Mouse (Mus musculus): ENCODE data around the gene Gdpd2.

Gene Gdpd2

GRCm38 (mm10) chrX:100729665-100730188 is at the start of gene Gdpd2:
TSS of gene Gdpd2 (plus strand) at chrX:100729873.
- in situ Hi-C loops (cut with MboI; ENCODE audit: low sequenced_read_pairs): no loop called here

- in situ Hi-C loops (cut with MboI; ENCODE audit: low sequenced_read_pairs): no loop called here
Measured at GRCm38 (mm10) chrX:100686527-100686926, 43.1 kb upstream of the Gdpd2 start.

- in situ Hi-C loops (cut with MboI; ENCODE audit: low sequenced_read_pairs): no loop called here
Measured at GRCm38 (mm10) chrX:100687360-100688032, 42.2 kb upstream of the Gdpd2 start.

GRCm38 (mm10) chrX:100688033-100688370 is 41.7 kb upstream of the Gdpd2 start:
- in situ Hi-C loops (cut with MboI; ENCODE audit: low sequenced_read_pairs): no loop called here

GRCm38 (mm10) chrX:100696776-100697175 is 32.9 kb upstream of the Gdpd2 start:
- in situ Hi-C loops (cut with MboI; ENCODE audit: low sequenced_read_pairs): no loop called here

GRCm38 (mm10) chrX:100708032-100708431 is 21.6 kb upstream of the Gdpd2 start:
- in situ Hi-C loops (cut with MboI; ENCODE audit: low sequenced_read_pairs): no loop called here

GRCm38 (mm10) chrX:100716173-100716572 is 13.5 kb upstream of the Gdpd2 start:
- in situ Hi-C loops (cut with MboI; ENCODE audit: low sequenced_read_pairs): no loop called here

- in situ Hi-C loops (cut with MboI; ENCODE audit: low sequenced_read_pairs): no loop called here
Measured at GRCm38 (mm10) chrX:100728947-100729346, 726 bp upstream of the Gdpd2 start.

GRCm38 (mm10) chrX:100730266-100730665 is 593 bp downstream of the Gdpd2 start:
- in situ Hi-C loops (cut with MboI; ENCODE audit: low sequenced_read_pairs): no loop called here

GRCm38 (mm10) chrX:100734359-100734758 is 4.7 kb downstream of the Gdpd2 start:
- in situ Hi-C loops (cut with MboI; ENCODE audit: low sequenced_read_pairs): no loop called here

GRCm38 (mm10) chrX:100738918-100739317 is 9.2 kb downstream of the Gdpd2 start:
- in situ Hi-C loops (cut with MboI; ENCODE audit: low sequenced_read_pairs): no loop called here

- in situ Hi-C loops (cut with MboI; ENCODE audit: low sequenced_read_pairs): no loop called here
Measured at GRCm38 (mm10) chrX:100739443-100739842, 9.8 kb downstream of the Gdpd2 start.

GRCm38 (mm10) chrX:100740785-100741184 is 11.1 kb downstream of the Gdpd2 start:
- in situ Hi-C loops (cut with MboI; ENCODE audit: low sequenced_read_pairs): no loop called here

GRCm38 (mm10) chrX:100741940-100742339 is 12.3 kb downstream of the Gdpd2 start:
- in situ Hi-C loops (cut with MboI; ENCODE audit: low sequenced_read_pairs): no loop called here

GRCm38 (mm10) chrX:100765855-100766254 is 36.2 kb downstream of the Gdpd2 start:
- in situ Hi-C loops (cut with MboI; ENCODE audit: low sequenced_read_pairs): no loop called here

GRCm38 (mm10) chrX:100767181-100767884 is 37.7 kb downstream of the Gdpd2 start, which contains the start of gene Dlg3:
TSS of gene Dlg3 (plus strand) at chrX:100767722.
- in situ Hi-C loops (cut with MboI; ENCODE audit: low sequenced_read_pairs): no loop called here

GRCm38 (mm10) chrX:100767885-100768626 is 38.4 kb downstream of the Gdpd2 start:
- in situ Hi-C loops (cut with MboI; ENCODE audit: low sequenced_read_pairs): no loop called here

GRCm38 (mm10) chrX:100769281-100769680 is 39.6 kb downstream of the Gdpd2 start:
- in situ Hi-C loops (cut with MboI; ENCODE audit: low sequenced_read_pairs): no loop called here

- in situ Hi-C loops (cut with MboI; ENCODE audit: low sequenced_read_pairs): no loop called here
Measured at GRCm38 (mm10) chrX:100774341-100774811, 44.7 kb downstream of the Gdpd2 start.

GRCm38 (mm10) chrX:100775405-100775804 is 45.7 kb downstream of the Gdpd2 start:
- in situ Hi-C loops (cut with MboI; ENCODE audit: low sequenced_read_pairs): no loop called here

- in situ Hi-C loops (cut with MboI; ENCODE audit: low sequenced_read_pairs): no loop called here
Measured at GRCm38 (mm10) chrX:100776494-100776893, 46.8 kb downstream of the Gdpd2 start.
